Mouse (Mus musculus): ENCODE results near the gene Gna12. TPM values are rescaled to one million over a fixed set of nuclear protein-coding genes. Genes with fewer than 3 reads are reported as not detected.

Gene Gna12
- polyA plus RNA-seq, 1 experiment from 2014 or later = 22.1 TPM

GRCm38 (mm10) chr5:140783577-140783976, 46.7 kb downstream of the Gna12 start:
- Histone ChIP-seq H3K9ac (ENCODE audit: low read depth, low read length) (no peak overlapping the region), H3K4me3 (ENCODE audit: low read length) (no peak overlapping the region), H3K27me3 (ENCODE audit: control insufficient read depth, insufficient read depth, low read length) (no peaks in the 10 kb centered on the region), H3K9me3 (ENCODE audit: control insufficient read depth, low read length) (no peaks in the 10 kb centered on the region), H3K27ac (ENCODE audit: low read depth, low read length) (no peak overlapping the region), H3K4me2 (replicated peaks; ENCODE audit: low read depth, low read length) (no peak overlapping the region), H3K36me3 (ENCODE audit: control insufficient read depth, insufficient read depth, low read length) (peaks cover 53% of the 10 kb centered on the region), H3K4me1 (ENCODE audit: control insufficient read depth, insufficient read depth, low read length) (peaks cover 11% of the 10 kb centered on the region; the same call in 1 of the 2 replicates)
- WGBS = 91% methylated on average over 4 of the region's 4 CpGs
- no peak for ATAC-seq (ENCODE audit: low FRiP score, low TSS enrichment)

DNA sequence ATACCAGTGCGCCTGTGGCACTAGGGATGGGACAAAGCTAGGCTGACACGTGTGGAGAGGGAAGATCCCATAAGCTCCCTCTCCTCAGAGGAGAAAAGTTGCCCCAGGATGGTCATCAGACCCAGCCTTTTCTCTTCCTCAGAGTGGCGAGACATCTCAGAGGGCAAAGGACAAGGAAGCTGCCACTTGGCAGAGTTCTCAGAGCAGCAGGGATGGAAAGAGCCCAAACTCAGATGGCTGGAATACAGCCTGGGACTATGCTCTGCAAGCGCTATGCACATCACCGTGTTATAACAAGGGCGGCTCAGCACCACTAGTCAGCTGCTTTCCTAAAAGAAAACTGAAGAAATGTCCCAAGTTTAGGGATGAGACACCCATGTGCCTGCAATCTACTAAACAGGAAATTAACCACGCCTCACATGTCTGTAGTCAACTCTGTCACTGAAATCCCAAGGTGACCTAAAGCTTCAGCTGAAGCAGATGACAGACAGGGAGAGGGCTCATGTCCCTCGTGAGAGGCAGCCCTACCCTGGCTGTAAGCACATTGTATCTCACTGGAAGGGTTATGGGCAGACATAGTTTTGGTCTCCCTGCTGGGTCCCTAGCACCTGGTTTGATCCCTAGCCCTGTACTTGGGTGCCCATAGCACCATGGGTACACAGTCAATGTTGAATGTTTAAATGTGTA, 48.2 kb downstream of the Gna12 start:
- peaks cover 13% of the 10 kb centered on the region; the same call in 1 of the 2 replicates for H3K4me1 ChIP-seq (ENCODE audit: control insufficient read depth, insufficient read depth, low read length)
- no peaks in the 10 kb centered on the region for H3K9me3 ChIP-seq (ENCODE audit: control insufficient read depth, low read length)
- H3K27me3 ChIP-seq (ENCODE audit: control insufficient read depth, insufficient read depth, low read length) = no peaks in the 10 kb centered on the region
- H3K4me3 ChIP-seq (ENCODE audit: low read length) = no peak overlapping the region
- no peak for ATAC-seq (ENCODE audit: low FRiP score, low TSS enrichment)
- WGBS = 86% methylated on average over 8 of the region's 8 CpGs
- peaks cover 62% of the 10 kb centered on the region for H3K36me3 ChIP-seq (ENCODE audit: control insufficient read depth, insufficient read depth, low read length)
- H3K4me2 ChIP-seq (replicated peaks; ENCODE audit: low read depth, low read length) = no peak overlapping the region
- H3K27ac ChIP-seq (ENCODE audit: low read depth, low read length) = no peak overlapping the region
- H3K9ac ChIP-seq (ENCODE audit: low read depth, low read length) = no peak overlapping the region

DNA sequence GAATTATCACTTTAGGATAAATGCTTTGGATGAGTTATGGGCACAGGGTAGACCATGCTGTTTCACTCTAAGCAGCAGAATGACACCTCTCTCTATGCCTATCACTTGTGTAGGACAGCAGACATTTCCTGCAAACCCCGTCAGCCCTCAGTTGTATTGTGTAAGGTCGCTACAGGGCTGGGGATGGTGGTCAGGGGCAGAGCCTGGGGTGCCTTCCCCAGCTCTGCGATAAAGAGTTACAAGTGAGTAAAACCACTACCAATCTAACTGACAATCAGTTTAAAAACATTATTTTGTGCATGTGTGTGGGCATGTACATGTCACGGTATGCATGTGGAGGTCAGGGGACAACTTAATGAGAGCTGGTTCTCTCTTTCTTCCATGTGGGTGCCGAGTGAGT, 49.1 kb downstream of the Gna12 start:
- no peak overlapping the region for H3K27ac ChIP-seq (ENCODE audit: low read depth, low read length)
- no peak overlapping the region for H3K9ac ChIP-seq (ENCODE audit: low read depth, low read length)
- no peaks in the 10 kb centered on the region for H3K9me3 ChIP-seq (ENCODE audit: control insufficient read depth, low read length)
- no peak for ATAC-seq (ENCODE audit: low FRiP score, low TSS enrichment)
- peaks cover 62% of the 10 kb centered on the region for H3K36me3 ChIP-seq (ENCODE audit: control insufficient read depth, insufficient read depth, low read length)
- no peak overlapping the region for H3K4me3 ChIP-seq (ENCODE audit: low read length)
- 90% methylated on average over 5 of the region's 5 CpGs for WGBS
- no peaks in the 10 kb centered on the region for H3K27me3 ChIP-seq (ENCODE audit: control insufficient read depth, insufficient read depth, low read length)
- no peak overlapping the region for H3K4me2 ChIP-seq (replicated peaks; ENCODE audit: low read depth, low read length)
- H3K4me1 ChIP-seq (ENCODE audit: control insufficient read depth, insufficient read depth, low read length) = peaks cover 9% of the 10 kb centered on the region; the same call in 1 of the 2 replicates

DNA sequence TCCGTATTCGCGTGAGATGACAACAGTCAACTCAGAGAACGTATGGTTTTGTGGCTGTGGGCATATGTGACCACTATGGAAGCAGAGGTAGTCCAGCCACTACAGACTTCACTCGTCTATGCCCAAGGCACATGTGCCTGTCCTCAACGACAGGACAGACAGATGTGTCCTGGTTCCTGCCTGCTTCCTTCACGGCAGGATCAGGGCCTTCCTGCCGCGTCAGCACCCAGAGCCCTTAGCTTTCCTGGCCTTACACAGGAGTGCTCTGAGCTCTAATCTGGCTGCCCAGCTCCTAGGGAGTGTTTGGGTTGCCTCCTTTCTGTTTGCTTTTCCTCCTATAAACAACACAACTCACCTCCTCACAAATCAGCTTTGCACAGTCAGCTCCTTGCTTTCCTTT, 53.3 kb downstream of the Gna12 start:
- no peak overlapping the region for H3K27ac ChIP-seq (ENCODE audit: low read depth, low read length)
- H3K4me3 ChIP-seq (ENCODE audit: low read length) = no peak overlapping the region
- no peak for ATAC-seq (ENCODE audit: low FRiP score, low TSS enrichment)
- no peak overlapping the region for H3K4me2 ChIP-seq (replicated peaks; ENCODE audit: low read depth, low read length)
- peaks cover 13% of the 10 kb centered on the region; the same call in 1 of the 2 replicates for H3K4me1 ChIP-seq (ENCODE audit: control insufficient read depth, insufficient read depth, low read length)
- WGBS = 61% methylated on average over 9 of the region's 9 CpGs
- no peaks in the 10 kb centered on the region for H3K9me3 ChIP-seq (ENCODE audit: control insufficient read depth, low read length)
- no peaks in the 10 kb centered on the region for H3K27me3 ChIP-seq (ENCODE audit: control insufficient read depth, insufficient read depth, low read length)
- peaks cover 29% of the 10 kb centered on the region for H3K36me3 ChIP-seq (ENCODE audit: control insufficient read depth, insufficient read depth, low read length)
- no peak overlapping the region for H3K9ac ChIP-seq (ENCODE audit: low read depth, low read length)

GRCm38 (mm10) chr5:140775111-140775510, 55.1 kb downstream of the Gna12 start:
- ATAC-seq (ENCODE audit: low FRiP score, low TSS enrichment) = no peak
- Histone ChIP-seq H3K4me3 (ENCODE audit: low read length) (no peak overlapping the region), H3K27me3 (ENCODE audit: control insufficient read depth, insufficient read depth, low read length) (no peaks in the 10 kb centered on the region), H3K36me3 (ENCODE audit: control insufficient read depth, insufficient read depth, low read length) (peaks cover 13% of the 10 kb centered on the region), H3K27ac (ENCODE audit: low read depth, low read length) (no peak overlapping the region), H3K9ac (ENCODE audit: low read depth, low read length) (no peak overlapping the region), H3K4me1 (ENCODE audit: control insufficient read depth, insufficient read depth, low read length) (peaks cover 18% of the 10 kb centered on the region), H3K9me3 (ENCODE audit: control insufficient read depth, low read length) (no peaks in the 10 kb centered on the region), H3K4me2 (replicated peaks; ENCODE audit: low read depth, low read length) (no peak overlapping the region)
- 92% methylated on average over 4 of the region's 4 CpGs for WGBS

DNA sequence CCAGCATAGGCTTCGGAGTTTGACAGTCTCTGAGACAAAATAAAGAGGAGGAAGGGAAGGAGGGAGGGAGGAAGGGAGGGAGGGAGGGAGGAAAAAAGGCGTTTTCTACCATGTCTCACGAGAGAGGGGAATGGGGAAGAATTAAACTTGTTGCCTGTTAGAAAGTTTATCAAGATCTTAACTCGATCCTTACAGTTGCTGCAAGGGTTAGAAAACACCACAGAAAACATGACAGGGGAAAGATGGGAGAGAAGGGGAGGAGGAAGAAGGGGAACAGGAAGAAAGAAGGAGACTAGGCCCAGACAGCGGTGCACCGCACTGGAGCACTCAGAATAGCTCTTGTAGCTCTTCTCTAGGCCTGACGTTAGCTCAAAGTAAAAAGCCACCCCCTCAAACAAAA, 58.1 kb downstream of the Gna12 start:
- no peak for ATAC-seq (ENCODE audit: low FRiP score, low TSS enrichment)
- no peaks in the 10 kb centered on the region for H3K9me3 ChIP-seq (ENCODE audit: control insufficient read depth, low read length)
- H3K4me1 ChIP-seq (ENCODE audit: control insufficient read depth, insufficient read depth, low read length) = peaks cover 34% of the 10 kb centered on the region
- H3K27me3 ChIP-seq (ENCODE audit: control insufficient read depth, insufficient read depth, low read length) = no peaks in the 10 kb centered on the region
- peak overlapping the region; percentile 73 for H3K27ac ChIP-seq (ENCODE audit: low read depth, low read length)
- WGBS = 51% methylated on average over 7 of the region's 7 CpGs
- H3K4me2 ChIP-seq (replicated peaks; ENCODE audit: low read depth, low read length) = no peak overlapping the region
- H3K36me3 ChIP-seq (ENCODE audit: control insufficient read depth, insufficient read depth, low read length) = no peaks in the 10 kb centered on the region
- H3K4me3 ChIP-seq (ENCODE audit: low read length) = no peak overlapping the region
- no peak overlapping the region for H3K9ac ChIP-seq (ENCODE audit: low read depth, low read length)

- no peaks in the 10 kb centered on the region for H3K36me3 ChIP-seq (ENCODE audit: control insufficient read depth, insufficient read depth, low read length)
- 32% methylated on average over 6 of the region's 6 CpGs for WGBS
- H3K27me3 ChIP-seq (ENCODE audit: control insufficient read depth, insufficient read depth, low read length) = no peaks in the 10 kb centered on the region
- peak overlapping the region; percentile 73 for H3K27ac ChIP-seq (ENCODE audit: low read depth, low read length)
- H3K9me3 ChIP-seq (ENCODE audit: control insufficient read depth, low read length) = no peaks in the 10 kb centered on the region
- peaks cover 34% of the 10 kb centered on the region for H3K4me1 ChIP-seq (ENCODE audit: control insufficient read depth, insufficient read depth, low read length)
- H3K4me2 ChIP-seq (replicated peaks; ENCODE audit: low read depth, low read length) = peak overlapping the region; percentile 5; the same call in 1 of the 2 replicates
- H3K4me3 ChIP-seq (ENCODE audit: low read length) = no peak overlapping the region
- ATAC-seq (ENCODE audit: low FRiP score, low TSS enrichment) = no peak
- H3K9ac ChIP-seq (ENCODE audit: low read depth, low read length) = no peak overlapping the region
These were observed 58.6 kb downstream of the Gna12 start for GRCm38 (mm10) chr5:140771612-140772011.

DNA sequence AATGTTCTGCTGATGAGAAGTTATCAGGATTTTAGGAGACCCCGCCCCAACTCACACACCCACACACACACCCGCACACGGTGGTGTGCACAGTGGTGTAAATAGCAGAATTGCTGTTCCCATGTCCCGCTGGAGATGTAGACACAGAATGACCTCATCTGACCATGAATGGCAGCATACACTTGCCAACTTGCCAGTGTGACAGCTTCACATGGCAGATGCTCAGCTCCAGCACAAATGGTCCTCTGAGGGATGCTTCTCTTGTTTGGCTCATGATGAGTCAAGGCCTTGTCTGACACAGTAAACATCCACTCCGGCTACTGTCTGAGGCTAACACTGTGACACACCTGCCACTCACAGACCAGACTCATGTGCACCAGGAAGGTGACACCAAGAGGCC, 61.9 kb downstream of the Gna12 start:
- ATAC-seq (ENCODE audit: low FRiP score, low TSS enrichment) = peak; percentile 17; the same call in 1 of the 2 replicates
- H3K4me2 ChIP-seq (replicated peaks; ENCODE audit: low read depth, low read length) = peak overlapping the region; percentile 5; the same call in 1 of the 2 replicates

DNA sequence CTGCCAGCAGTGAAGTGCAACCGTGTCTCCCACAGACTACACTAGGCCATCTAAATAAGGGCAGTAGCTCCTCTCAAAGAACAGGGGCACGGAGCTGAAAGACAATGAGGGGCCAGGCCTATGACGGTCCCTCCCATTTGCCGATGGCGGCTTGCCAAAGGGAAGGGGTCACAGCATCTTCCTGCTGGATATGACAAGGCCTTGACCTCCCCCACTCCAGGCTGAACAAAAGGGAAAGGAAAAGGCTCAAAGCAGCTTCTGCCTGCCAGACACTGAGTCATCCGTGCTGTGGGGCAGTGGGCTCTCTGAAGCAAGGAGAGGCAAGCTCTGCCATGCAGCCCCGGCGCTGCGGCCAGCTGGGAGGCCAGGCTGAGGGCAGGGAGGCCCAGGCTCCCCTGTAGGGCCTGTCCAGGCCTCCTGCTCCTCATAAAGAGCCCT, 62.5 kb downstream of the Gna12 start:
- Histone ChIP-seq H3K9ac (ENCODE audit: low read depth, low read length) (peak overlapping the region; percentile 24; the same call in 1 of the 2 replicates), H3K4me2 (replicated peaks; ENCODE audit: low read depth, low read length) (peak overlapping the region; percentile 5; the same call in 1 of the 2 replicates)

More for the DNA sequence above, 61.9 kb downstream of the Gna12 start:
- peaks cover 36% of the 10 kb centered on the region for H3K4me1 ChIP-seq (ENCODE audit: control insufficient read depth, insufficient read depth, low read length)
- peaks cover 4% of the 10 kb centered on the region for H3K36me3 ChIP-seq (ENCODE audit: control insufficient read depth, insufficient read depth, low read length)
- peak overlapping the region; percentile 95 for H3K27ac ChIP-seq (ENCODE audit: low read depth, low read length)
- no peaks in the 10 kb centered on the region for H3K27me3 ChIP-seq (ENCODE audit: control insufficient read depth, insufficient read depth, low read length)
- no peak overlapping the region for H3K4me3 ChIP-seq (ENCODE audit: low read length)
- no peaks in the 10 kb centered on the region for H3K9me3 ChIP-seq (ENCODE audit: control insufficient read depth, low read length)
- H3K9ac ChIP-seq (ENCODE audit: low read depth, low read length) = peak overlapping the region; percentile 24; the same call in 1 of the 2 replicates
- WGBS = 53% methylated on average over 5 of the region's 5 CpGs

More for the DNA sequence above, 62.5 kb downstream of the Gna12 start:
- H3K36me3 ChIP-seq (ENCODE audit: control insufficient read depth, insufficient read depth, low read length) = peaks cover 4% of the 10 kb centered on the region
- H3K4me3 ChIP-seq (ENCODE audit: low read length) = no peak overlapping the region
- H3K27ac ChIP-seq (ENCODE audit: low read depth, low read length) = peak overlapping the region; percentile 95
- peaks cover 36% of the 10 kb centered on the region for H3K4me1 ChIP-seq (ENCODE audit: control insufficient read depth, insufficient read depth, low read length)
- peak; percentile 84 for ATAC-seq (ENCODE audit: low FRiP score, low TSS enrichment)
- no peaks in the 10 kb centered on the region for H3K9me3 ChIP-seq (ENCODE audit: control insufficient read depth, low read length)
- H3K27me3 ChIP-seq (ENCODE audit: control insufficient read depth, insufficient read depth, low read length) = no peaks in the 10 kb centered on the region
- 8% methylated on average over 9 of the region's 9 CpGs for WGBS
